Comparison of ENCODE assay signal across 16 mouse cellular contexts in genomic region chr3:144401292-144401691, GRCm38 (mm10).
DNase-seq lines count a peak whose midpoint lies in the region; ATAC-seq and TF ChIP-seq lines count a peak whose summit lies in the region.
"Had no signal": no experiment of that assay in that cellular context is flagged by ENCODE, and none has a peak within 500 bp of the region (broad histone marks: within the 10 kb centered on the region; RNA-seq: fewer than 3 reads in every experiment).

No protein-coding gene starts in this region.

- H3K36me3 ChIP-seq in heart, embryonic 14.5 days (ENCODE audit: control insufficient read depth, insufficient read depth, low read length): no peaks in the 10 kb centered on the region
- no peaks in the 10 kb centered on the region for H3K36me3 ChIP-seq in forebrain, embryonic 15.5 days
- H3K36me3 ChIP-seq: hindbrain, embryonic 15.5 days; limb, embryonic 12.5 days had no signal

- no peaks in the 10 kb centered on the region for H3K9me3 ChIP-seq in heart, embryonic 14.5 days (ENCODE audit: control insufficient read depth, low read length)
- H3K9me3 ChIP-seq in forebrain, embryonic 15.5 days: no peaks in the 10 kb centered on the region
- H3K9me3 ChIP-seq: hindbrain, embryonic 15.5 days; limb, embryonic 12.5 days had no signal

- H3K4me1 ChIP-seq in heart, embryonic 14.5 days (ENCODE audit: control insufficient read depth in 2 of 2, insufficient read depth in 2 of 2, low read length in 2 of 2): peaks cover 11 to 19% of the 10 kb centered on the region in 2 experiments
- no peaks in the 10 kb centered on the region; the same call in 1 of the 2 replicates for H3K4me1 ChIP-seq in bone marrow, adult 2 months (ENCODE audit: control insufficient read depth, insufficient read depth, low read length)
- H3K4me1 ChIP-seq in forebrain, embryonic 15.5 days: peaks cover 16% of the 10 kb centered on the region

- DNase-seq in heart, adult 11 months: no peak
- DNase-seq in CD4-positive, CD25-positive, alpha-beta regulatory T cell, adult 2 months (ENCODE audit: low read depth, low spot score): peak; percentile 58
- no peak for DNase-seq in urinary bladder, postnatal 14 days (ENCODE audit: low spot score)
- DNase-seq: cerebellum, adult 8-10 months; gastrocnemius, postnatal 14 days; kidney, adult 8-10 months; thymus, postnatal 4 days had no signal

- no peak overlapping the region for H3K4me3 ChIP-seq in heart, embryonic 14.5 days (ENCODE audit: control insufficient read depth in 1 of 2, insufficient read depth in 1 of 2, low read depth in 1 of 2, low read length in 2 of 2)
- no peak overlapping the region for H3K4me3 ChIP-seq in bone marrow, adult 2 months (replicated peaks; ENCODE audit: control insufficient read depth, low read depth, low read length)
- H3K4me3 ChIP-seq in forebrain, embryonic 15.5 days: no peak overlapping the region
- H3K4me3 ChIP-seq: hindbrain, embryonic 15.5 days; limb, embryonic 12.5 days had no signal

- peak overlapping the region; percentile 34 to 69 for H3K27ac ChIP-seq in heart, embryonic 14.5 days (replicated peaks in 1 of 2; ENCODE audit: control insufficient read depth in 1 of 2, insufficient read depth in 1 of 2, low read depth in 2 of 2, low read length in 2 of 2)
- 0 out of 2 replicates have a peak overlapping the region, but pooled peaks have one; percentile 12 for H3K27ac ChIP-seq in bone marrow, adult 2 months (ENCODE audit: control insufficient read depth, insufficient read depth, low read depth, low read length, poor library complexity)
- no peak overlapping the region for H3K27ac ChIP-seq in forebrain, embryonic 15.5 days (replicated peaks)
- H3K27ac ChIP-seq: hindbrain, embryonic 15.5 days; limb, embryonic 12.5 days; stomach, postnatal 0 days had no signal

- H3K27me3 ChIP-seq in heart, embryonic 14.5 days (ENCODE audit: control insufficient read depth, insufficient read depth, low read length): no peaks in the 10 kb centered on the region
- H3K27me3 ChIP-seq in forebrain, embryonic 15.5 days: no peaks in the 10 kb centered on the region
- H3K27me3 ChIP-seq: hindbrain, embryonic 15.5 days had no signal

- TF ChIP-seq POLR2A in bone marrow, adult 2 months (IDR thresholded peaks at IDR 0.05; ENCODE audit: borderline replicate concordance, control insufficient read depth, low read depth, low read length): no peak

- no peak overlapping the region for H3K4me2 ChIP-seq in heart, embryonic 14.5 days (ENCODE audit: low read length)
- no peak overlapping the region for H3K4me2 ChIP-seq in forebrain, embryonic 15.5 days (replicated peaks)
- H3K4me2 ChIP-seq: hindbrain, embryonic 15.5 days; limb, embryonic 12.5 days; lung, embryonic 14.5 days had no signal

- no peak overlapping the region for H3K9ac ChIP-seq in heart, embryonic 14.5 days (ENCODE audit: low read length)
- no peak overlapping the region for H3K9ac ChIP-seq in forebrain, embryonic 15.5 days (replicated peaks)
- H3K9ac ChIP-seq: hindbrain, embryonic 15.5 days; limb, embryonic 12.5 days; lung, embryonic 14.5 days had no signal

- TF ChIP-seq CTCF in bone marrow, adult 2 months (IDR thresholded peaks at IDR 0.05; ENCODE audit: control insufficient read depth, insufficient read depth, low read length): no peak

- ATAC-seq in heart, embryonic 14.5 days (ENCODE audit: insufficient number of reproducible peaks, insufficient read depth, low FRiP score, low read depth): no peak
- ATAC-seq in monocyte, adult 5-6 weeks (replicated peaks; ENCODE audit: insufficient number of reproducible peaks, low FRiP score, low TSS enrichment, poor library complexity, severe bottlenecking): 0 out of 2 replicates have a peak, but pooled peaks have one; percentile 36
- ATAC-seq in forebrain, embryonic 15.5 days (replicated peaks): no peak
- ATAC-seq: forebrain, embryonic 16.5 days had no signal

- whole genome bisulfite sequencing in heart, embryonic 14.5 days: 64% methylated on average over 5 of the region's 5 CpGs
- WGBS in bone marrow, adult 2 months: 16% methylated on average over 5 of the region's 5 CpGs
- 92% methylated on average over 5 of the region's 5 CpGs for WGBS in forebrain, embryonic 15.5 days
